Mouse (Mus musculus): Measurements from ENCODE around the gene Lactb.

DNA sequence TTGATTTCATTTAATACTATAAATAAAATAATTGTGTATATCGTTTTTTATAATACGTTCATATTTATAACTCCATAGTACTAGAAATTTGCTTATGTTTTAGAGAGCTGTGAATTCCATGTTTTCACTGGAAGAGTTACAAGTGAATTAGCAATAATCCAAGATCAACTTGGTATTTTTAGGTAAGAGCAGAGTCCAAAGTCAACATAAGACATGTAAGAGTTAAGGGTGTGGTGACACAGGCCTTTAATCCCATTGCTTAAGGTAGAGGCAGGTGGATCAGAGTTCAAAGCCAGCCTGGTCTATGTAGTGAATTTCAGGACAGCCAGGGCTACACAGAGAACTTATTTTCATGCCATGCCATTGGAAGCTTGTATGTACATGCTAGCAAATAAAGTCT, 26.7 kb downstream of the Lactb start:
- TF ChIP-seq CHD2 (IDR thresholded peaks at IDR 0.05; ENCODE audit: low read length) (no peak), POLR2AphosphoS5 (IDR thresholded peaks at IDR 0.05; ENCODE audit: borderline replicate concordance, low read depth, low read length) (no peak), POLR2A (IDR thresholded peaks at IDR 0.05; ENCODE audit: control insufficient read depth in 1 of 2, insufficient read depth in 1 of 2, low read depth in 1 of 2, low read length in 2 of 2, poor library complexity in 1 of 2) (no peak), SIN3A (IDR thresholded peaks at IDR 0.05; ENCODE audit: low read length) (no peak), GATA1 (IDR thresholded peaks at IDR 0.05; ENCODE audit: low read depth, low read length) (no peak), USF2 (IDR thresholded peaks at IDR 0.05; ENCODE audit: borderline replicate concordance in 1 of 2, insufficient read depth in 1 of 2, low read depth in 1 of 2, low read length in 2 of 2) (no peak), USF1 (IDR thresholded peaks at IDR 0.05; ENCODE audit: low read depth, low read length) (no peak), CTCF (IDR thresholded peaks at IDR 0.05 in 2 of 3, conservative IDR thresholded peaks at IDR 0.05 in 1 of 3; ENCODE audit: control insufficient read depth in 1 of 3, insufficient read depth in 1 of 3, low read depth in 2 of 3, low read length in 3 of 3, poor library complexity in 1 of 3, severe bottlenecking in 1 of 3) (no peak), RAD21 (IDR thresholded peaks at IDR 0.05; ENCODE audit: low read depth, low read length) (no peak), MYC (IDR thresholded peaks at IDR 0.05; ENCODE audit: low read depth, low read length) (no peak), ZC3H11A (IDR thresholded peaks at IDR 0.05; ENCODE audit: low read depth, low read length) (no peak), MEF2A (IDR thresholded peaks at IDR 0.05; ENCODE audit: extremely low read depth, insufficient replicate concordance, low read depth, low read length, poor library complexity, severe bottlenecking) (no peak), EP300 (IDR thresholded peaks at IDR 0.05; ENCODE audit: low read depth in 1 of 2, low read length in 2 of 2) (no peak)
